Mouse (Mus musculus) lung, postnatal 25 days (tissue): ENCODE data around the gene Col5a1.
A peak's percentile ranks its signal among the peaks of the same experiment; 100 is the strongest.

Experiments
- DNase-seq: peaks from one replicate; pipeline ENCODE4 v3.0.0; 2022; ENCODE audit warnings: low spot score

Col5a1 gene

DNA sequence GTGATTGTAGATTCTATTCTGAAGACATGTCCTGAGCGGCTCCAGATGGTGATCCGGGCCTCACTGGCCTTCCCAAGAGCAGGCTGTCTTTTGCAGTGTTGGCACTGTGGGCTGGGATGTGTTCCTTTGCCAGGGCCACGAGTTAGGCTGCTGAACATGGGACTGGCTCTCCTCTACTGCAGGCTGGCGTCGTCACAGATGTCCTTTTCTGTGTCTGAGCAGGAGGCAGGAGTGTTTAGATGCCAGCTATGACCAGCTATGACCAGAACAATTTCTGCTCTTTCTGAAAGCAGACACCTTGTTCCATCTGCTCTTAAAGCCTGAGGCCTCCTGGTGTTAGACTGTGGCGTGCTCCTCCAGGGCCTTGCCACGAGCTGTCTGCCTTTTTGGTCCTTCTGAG is 31.9 kb downstream of the Col5a1 start:
- DNase-seq = no peak

DNA sequence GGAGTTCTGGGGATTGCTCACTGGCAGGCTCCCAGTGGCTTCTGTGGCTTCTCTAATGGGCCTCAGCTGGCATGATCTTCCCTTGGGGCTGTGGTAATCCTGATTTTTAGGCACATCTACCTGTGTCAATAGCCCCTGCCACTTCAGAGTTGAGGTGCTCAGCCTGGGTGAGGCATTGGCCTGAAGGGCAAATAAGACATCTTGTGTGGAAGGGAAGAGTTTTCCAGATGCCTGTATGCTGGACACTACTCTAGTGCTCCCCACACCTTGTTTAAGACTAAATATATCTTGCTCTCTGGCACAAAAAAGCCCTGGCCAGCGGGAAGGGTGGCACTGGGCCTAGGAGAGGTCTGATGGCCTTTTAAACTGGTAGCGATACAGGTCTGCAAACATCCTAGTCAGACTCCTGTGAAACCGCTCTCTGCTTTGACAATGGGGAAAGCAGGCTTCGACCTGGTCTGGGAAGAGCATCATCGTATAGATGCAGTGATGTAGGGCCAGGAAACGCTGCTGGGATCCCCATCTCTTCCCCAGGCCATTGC is 33.2 kb downstream of the Col5a1 start:
- DNase-seq = no peak

DNA sequence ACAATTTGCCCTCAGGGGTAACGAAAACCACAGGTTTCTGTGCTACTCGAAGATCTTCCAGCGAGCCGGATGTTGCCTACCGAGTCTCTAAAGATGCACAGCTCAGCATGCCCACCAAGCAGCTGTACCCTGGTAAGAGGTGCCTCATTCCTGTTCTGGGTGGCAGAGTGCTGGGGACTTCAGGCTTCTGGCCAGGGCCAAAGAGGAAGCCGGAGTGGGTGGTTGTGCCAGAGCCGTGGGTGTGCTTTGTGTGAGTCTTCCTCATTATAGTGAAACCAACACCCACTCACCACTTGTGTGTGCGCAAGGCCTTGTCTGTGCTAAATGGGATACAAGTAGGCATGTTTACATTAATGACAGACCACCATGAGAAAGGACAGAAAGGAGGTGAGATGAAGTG is 35.8 kb downstream of the Col5a1 start:
- no peak for DNase-seq

DNA sequence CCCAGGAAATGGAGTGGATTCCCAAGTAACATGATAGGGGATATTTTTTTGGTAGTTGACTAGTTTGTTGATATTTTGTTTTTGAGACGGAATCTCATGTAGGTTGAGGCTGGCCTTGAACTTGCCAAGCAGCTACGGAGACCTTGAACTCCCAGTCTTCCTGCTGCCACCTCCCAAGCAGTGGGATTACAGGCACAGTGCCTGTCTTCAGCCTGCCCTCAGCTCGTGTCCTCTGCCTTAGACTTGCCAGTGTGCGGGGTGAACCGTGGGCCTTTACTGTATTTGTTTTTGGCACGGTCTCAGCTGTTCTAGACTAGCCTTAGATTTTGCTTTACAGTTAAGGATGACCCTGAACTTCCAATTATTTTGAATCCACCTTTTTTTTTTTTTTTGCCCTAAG is 37.5 kb downstream of the Col5a1 start:
- no peak for DNase-seq

DNA sequence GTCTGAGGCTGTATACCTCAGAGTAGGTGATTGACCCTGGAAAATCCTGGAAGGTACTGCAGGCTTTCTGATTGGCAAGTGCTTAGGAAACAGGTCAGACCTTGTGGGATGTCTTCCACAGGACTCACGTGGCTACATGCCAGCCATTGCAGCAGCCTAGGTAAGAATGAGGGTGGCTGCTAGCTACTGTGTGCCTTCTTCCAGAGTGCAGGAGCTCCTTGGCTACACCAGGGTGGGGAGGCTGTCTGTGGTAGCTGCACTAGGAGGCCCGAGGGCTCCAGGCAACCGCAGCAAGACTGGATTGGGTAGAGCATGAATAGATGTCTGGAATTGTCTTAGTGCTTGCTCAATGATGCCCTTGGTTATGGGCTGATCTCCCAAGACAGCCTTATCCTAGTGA is 38.2 kb downstream of the Col5a1 start:
- no peak for DNase-seq

DNA sequence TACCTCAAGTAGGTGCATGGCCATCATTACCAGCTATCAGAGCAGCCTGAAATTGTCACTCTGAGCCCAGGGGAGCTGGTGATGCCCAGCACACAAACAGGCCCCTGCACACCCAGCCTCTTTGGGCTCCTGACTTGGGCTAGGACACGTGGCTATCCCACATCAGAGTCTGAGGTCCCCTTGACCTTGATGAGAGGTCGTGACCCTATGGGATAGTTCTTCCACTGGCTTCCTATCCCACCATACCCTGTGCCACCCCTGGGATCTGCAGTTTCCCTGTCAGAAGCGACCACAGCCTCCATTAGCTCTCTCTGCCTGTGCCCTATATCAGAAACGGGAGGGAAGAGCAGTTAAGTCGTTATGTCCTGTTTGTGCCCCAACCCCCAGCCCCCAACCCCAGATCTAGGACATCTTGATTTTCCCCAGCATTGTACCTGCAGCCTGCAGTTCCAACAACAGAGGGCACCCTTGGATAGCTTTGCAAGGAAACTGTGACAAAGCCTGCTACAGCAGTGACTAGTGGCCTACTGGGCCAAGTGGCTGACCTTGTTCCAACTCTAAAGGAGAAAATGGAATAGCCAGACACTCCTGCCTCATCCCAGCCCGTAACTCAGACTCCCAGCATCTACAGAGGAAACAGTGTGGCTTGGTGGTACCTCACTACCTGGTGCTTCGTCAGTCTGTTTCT is 40.4 kb downstream of the Col5a1 start:
- DNase-seq = peak; percentile 48

DNA sequence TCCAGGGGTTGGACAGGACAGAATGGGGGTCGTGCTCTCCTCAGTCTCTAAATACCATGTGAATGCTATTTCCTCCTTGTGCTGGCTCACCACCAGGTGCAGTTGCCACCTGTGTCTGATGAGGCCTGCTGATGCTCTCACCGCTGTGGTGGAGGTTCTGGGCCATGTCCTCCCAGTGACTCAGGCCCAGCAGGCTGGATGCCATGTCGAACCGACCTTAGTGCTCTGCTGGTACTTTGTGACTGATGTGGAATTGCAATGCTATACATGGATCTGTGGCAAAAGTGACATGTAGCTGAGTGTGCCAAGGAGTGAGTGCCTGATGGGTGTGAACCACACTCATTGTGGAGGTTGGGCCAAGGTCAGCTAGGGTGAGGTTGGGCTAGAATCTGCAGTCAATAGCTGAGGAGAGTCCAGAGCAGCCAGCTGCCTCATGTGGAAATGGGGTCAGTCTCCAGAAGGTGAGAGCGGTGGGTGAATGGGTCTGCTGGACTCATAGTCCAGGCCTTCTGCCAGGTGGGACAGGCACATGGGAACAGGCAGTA is 44.3 kb downstream of the Col5a1 start:
- DNase-seq = no peak

DNA sequence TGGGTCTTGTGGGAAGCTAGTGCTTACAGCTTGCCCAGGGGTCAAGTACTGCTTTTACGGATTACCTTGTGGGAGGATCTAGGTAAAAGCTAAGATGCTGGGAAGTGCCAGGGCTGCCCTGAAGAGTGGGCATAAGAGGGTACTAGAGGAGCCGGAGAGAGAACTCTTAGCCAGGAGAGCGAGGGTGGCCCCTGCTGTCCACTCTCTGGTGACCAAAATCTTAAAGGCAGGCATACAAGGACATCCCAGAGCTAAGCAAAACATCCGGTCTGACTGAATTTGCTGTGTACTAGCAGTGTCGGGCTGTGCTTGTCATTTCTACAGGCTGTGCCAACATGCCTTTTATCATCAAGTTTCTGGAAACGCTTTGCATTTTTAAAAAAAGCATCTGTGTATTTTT is 44.9 kb downstream of the Col5a1 start:
- DNase-seq = peak; percentile 44

DNA sequence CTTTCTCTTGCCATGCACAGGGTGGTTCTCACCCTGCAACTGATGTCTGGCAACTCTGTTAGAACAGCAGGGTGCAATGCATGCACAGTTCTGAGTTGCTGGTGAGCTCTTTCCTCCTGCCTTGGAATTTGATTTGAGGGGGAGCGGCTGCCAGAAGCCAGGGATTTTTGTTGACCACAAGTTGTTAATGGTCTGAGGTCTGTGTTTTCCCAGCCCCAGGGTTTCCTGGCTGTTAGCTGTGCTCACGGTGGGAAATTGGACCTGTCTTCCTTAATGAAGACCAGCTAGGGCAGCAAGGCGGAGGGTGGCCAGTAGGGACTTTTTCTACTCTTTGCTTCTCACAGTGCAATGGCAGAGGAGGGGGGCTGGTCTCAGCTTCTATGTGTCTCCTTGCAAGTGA is 45.7 kb downstream of the Col5a1 start:
- no peak for DNase-seq

DNA sequence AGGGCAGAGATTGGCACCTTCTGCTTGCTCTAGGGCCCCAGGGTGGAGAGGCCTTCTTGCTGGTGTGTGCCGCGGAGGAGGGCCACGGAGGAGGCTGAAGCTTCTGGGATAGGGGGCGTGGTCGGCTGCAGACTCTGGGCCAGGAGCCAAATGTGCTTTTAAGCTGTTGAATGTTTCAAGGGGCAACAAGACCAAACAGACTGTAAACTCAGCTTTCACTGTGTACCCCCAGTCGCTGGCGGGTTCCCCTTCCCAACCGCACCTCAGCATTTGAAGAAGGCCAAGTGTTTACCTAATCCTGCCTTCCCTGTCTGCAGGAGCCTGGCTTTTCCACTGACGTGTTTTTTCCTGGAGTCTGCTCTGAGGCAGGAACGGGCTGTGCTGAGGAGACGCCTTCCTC is 48.0 kb downstream of the Col5a1 start:
- peak; percentile 83 for DNase-seq

DNA sequence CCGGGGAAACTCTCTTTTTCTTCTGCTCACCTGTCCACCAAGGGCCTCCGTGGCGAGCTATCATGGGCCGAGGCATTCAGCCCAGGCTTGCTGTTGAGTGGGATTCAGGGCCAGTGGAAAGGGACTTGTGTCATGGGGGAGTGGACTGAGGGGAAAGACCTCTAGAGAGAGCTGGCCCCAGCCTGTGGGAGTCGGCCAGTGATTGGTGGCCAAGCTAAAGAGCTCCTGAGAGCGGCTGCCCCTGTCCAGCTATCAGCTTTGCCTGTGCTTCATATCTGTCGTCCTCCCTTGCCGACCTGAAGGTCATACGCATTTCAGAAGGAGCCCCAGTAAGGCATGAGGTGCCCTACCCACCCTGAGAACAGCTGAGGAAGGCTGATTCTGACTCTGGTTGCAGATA is 48.6 kb downstream of the Col5a1 start:
- DNase-seq = no peak

DNA sequence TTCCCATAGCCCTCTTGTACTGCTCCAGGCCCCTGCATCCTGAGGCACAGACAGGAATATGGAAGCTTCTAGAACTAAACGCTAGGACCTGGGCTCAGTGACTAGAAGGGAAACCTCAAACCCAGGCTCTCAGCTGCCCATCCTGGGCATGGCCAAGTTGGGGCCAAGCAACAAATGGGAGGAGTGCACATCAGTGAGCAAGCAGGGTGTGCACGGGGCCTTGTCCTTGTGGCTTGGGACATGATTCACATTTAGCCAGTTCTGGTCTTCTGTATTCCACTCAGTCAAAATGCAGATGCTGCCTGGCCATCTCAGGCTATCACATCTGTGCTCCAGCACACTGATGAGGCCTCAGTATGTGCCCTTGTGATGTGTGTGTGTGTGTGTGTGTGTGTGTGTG is 49.2 kb downstream of the Col5a1 start:
- no peak for DNase-seq

DNA sequence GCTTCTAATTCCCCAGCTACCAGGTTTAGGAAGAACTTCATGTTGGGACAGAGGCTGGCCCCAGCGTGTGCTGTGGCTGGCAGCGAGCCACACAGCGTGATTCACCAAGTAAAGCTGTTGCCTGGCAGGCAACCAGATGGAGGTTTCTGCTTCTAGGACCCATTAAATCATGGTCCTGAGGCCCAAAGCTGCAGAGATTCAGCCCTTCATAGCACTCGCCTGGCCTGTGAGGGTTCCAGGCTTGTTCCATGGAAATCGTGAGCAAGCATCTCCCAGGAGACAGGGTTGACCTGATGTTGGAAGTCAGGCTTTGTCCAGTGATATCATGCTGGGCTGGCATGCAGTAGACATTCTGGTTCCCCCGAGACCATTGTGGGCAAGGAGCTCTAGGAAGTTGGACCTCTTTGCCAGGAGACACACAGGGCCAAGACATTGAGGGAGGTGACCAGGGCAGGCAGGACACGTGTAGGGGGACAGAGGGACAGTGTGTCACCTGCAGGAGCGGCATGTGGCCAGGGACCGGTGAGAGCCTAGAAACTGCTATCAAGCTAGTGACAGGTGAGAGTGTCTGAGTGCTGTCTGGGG is 50.5 kb downstream of the Col5a1 start:
- peak; percentile 57 for DNase-seq

DNA sequence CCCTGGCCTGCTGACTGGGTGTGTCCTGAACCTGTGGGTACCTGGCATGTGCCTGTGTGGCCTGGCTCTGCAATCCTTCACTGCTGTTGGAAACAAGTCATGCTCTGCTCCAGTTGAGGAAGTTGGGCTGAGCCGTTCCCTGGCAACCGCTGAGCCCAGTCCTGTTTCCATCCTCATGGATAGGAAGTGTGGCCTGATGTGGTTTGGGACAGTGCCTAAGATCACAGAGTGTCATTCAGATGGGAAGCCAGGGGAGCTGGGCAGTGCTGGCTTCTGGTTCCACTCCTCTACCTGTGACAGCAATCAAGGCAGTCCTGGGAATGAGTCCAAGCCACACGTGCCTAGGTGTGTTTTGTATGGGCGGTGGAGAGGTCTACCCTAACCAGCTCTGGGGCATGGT is 53.2 kb downstream of the Col5a1 start:
- DNase-seq = peak; percentile 78

DNA sequence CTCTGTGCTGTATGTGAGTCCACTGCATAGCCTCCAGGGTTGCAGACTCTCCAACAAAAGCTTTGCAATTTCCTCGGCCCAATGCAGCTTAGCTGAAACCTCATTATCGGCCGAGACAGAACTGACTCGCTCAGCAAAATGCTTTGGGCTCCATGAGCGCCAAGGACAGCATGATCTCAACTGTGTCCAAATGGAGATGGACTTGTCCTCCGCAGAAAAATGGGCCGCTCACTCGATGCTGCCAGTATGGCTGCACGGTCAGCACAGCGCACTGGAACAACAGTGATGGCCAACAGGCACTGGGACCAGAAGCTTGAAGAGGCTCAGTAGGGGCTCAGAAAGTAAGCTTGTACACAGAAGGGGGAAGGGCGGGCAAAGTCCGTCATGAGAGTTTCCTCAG is 53.9 kb downstream of the Col5a1 start:
- no peak for DNase-seq

DNA sequence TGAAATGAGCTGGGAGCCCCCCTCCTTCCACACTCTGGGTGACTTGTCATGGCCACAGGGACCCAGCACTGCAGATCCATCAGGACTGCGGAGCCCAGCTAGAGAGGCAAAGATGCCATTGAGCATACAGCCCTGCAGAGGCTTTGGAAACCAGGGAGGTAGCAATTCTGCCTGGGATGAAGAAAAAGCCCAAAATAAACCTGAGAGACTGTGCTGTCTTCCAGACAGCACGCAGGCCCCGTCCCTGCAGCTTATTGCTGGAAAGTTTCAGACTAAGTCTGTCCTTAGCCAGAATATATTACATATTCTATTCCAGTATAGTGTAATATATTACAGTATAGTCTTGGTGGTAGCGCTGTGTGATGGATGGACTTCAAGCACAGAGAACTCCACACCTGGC is 61.0 kb downstream of the Col5a1 start:
- DNase-seq = no peak

DNA sequence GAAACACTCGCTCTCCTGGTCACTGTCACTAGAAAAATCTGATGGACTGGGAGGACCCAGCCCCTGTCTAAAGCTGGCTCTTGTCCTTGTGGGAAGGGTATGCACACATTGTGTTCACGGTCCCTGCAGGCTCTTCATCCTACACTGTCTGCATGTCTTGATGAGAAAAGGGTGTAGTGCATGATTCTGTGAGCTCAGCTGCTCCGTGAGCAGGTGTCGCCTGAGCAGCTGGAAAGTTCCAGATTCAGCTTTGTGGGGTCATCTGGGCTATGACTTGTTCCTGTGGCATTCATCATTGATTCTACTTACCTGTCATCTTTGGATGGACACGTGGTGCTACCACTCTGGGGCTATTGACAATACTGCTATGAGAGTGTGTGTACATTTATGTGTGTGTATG is 61.7 kb downstream of the Col5a1 start:
- no peak for DNase-seq

DNA sequence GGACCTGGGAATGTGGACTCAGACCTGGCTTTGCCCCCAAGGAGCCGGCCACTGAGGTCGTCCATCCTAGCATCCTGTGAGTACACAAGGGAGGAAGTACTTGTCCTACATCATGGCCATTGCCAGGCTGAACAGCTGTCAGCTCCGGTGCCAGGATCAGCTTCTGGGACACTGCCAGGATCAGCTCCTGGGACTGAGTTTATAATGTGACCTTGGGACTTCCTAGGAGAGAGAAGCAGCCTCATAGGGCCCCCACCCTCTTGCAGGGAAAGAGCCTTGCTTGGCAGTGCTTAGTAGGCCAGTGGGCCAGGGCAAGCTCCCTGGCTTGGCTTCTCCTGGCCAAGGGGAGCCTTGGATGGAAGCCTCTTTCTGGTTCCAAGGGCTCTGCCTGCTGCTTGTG is 67.6 kb downstream of the Col5a1 start:
- peak; percentile 37 for DNase-seq

DNA sequence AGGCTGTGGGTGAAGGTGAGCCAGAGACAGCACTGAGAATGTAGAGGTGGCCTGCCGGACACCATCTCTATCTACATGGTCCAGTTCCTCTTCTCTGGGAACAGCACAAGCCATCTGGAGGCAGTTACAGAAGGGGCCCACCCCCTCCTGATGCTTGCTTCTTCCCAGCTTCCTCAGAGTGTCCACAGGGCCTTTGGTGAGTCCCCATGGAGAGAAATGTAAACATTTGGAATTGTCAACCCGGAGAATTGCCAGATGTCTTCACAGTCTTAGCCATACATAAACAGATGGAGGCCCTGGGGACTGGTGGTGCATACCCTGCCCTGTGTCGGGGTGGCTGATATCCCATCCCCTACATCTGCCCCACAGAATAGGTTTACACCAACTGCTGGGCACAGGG is 68.7 kb downstream of the Col5a1 start:
- DNase-seq = no peak

DNA sequence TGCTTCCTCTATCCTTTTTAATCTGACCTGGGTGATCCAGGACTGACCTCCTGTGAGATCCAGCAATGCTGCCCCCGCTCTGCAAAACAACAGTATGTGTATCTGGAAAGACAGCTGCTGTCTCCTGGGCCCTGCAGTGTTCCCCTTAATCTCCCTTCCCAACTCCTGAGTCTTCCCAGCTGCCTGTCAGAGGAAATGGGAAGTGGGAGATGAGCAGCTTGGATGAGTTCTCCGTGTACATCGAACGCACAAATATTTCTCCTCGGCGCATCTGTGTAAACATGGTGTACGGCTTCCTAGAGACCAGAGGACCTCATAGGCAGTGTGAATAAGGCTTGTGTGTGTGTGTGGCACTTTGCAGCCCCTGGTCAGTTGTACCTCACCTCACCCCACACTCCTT is 70.5 kb downstream of the Col5a1 start:
- peak; percentile 12 for DNase-seq

DNA sequence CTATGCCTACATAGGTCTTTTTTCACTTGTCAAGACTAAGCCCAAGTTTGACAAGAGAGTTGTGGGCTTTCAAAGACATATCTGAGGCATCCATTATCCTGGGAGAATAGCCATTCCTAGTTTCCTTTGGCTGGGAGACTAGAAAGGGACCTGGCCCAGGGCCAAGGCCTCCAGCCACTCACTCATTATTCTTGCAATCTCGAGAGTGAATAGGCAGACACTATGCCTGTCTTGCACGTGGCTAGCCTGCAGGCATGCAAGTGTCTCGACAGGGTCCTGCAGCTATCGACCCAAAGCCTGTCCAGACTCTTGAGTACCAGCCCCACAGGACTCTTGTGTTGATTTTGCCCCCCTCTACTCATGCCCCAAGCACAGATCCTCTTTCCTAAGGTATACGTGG is 71.0 kb downstream of the Col5a1 start:
- DNase-seq = no peak

DNA sequence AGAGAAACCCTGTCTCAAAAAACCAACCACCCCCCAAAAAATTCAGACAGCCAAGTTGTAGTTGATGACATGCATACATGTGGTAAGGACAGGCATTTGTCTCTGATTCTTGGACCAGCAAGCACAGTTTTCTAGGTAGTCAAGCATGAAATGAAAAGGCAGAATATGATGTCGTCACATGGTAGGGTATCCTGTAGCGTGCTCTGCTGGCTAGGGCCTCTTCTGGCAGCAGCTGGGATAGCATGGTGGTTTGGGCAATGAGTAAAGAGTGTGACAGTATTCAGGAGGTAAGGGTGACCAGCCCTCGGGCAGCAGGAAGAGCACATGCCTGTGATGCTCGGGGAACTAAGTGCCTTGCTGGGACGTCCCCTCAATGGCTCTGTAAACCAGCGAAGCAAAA is 73.0 kb downstream of the Col5a1 start:
- DNase-seq = no peak

DNA sequence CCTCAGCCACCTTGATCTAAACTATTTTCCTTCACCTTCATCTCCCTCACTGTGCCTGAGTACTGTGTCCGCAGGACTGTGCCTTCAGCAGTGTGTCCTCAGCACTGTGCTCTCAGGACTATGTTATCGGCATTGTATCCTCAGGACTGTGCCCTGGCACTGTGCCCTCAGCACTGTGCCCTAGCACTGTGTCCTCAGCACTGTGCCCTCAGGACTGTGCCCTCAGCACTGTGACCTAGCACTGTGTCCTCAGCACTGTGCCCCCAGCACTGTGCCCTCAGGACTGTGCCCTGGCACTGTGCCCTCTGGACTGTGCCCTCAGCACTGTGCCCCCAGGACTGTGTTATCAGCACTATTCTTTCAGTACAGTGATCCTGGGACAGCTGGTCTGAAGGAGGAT is 75.0 kb downstream of the Col5a1 start:
- DNase-seq = no peak

DNA sequence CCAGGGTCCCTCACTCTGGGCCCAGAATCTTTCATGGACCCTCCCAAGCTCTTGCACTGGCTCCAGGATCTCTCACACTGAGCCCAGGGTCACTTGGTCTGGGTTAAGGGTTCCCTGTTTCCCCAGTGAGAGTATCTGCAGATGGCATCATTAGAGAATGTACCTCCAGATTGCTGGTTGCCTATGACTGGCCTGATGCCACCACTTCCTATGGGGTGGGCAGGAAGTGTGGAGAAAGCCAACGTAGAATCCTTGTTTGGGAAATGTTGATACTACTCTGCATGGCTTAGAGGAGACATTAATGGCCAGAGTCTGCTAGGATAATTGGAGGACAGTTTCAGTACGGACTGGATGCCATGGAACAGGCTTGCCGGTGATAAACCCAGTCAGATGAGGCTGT is 76.2 kb downstream of the Col5a1 start:
- DNase-seq = no peak
